Mouse (Mus musculus): ENCODE measurements around the gene Ikzf2.

DNA sequence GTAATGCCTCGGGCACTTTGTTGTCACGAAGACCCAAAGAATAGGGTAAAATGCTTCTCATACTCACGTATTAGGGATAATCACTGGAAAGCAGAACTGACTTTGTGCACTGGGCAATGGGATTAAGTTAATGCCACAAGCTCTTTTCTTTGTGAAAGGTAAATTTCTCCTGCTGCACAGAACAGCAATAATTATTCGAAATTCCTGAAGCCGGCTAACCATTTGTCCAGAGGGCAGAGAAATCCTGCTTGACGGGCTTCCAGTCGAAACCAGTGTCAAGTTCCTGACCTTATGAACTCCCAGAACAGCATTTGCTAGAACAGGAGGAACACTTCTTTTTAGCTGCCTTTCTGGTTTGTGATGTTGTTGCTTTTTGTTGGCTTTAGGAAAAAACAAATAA lies 198.0 kb downstream of the Ikzf2 start:
- TF ChIP-seq CTCF (IDR thresholded peaks at IDR 0.05; ENCODE audit: borderline replicate concordance, insufficient read depth, low read length), result no peak
- TF ChIP-seq POLR2A (IDR thresholded peaks at IDR 0.05; ENCODE audit: low read depth, low read length), result no peak

Measured in embryonic fibroblast, embryonic 13.5 days (primary cell).